In genomic region chr12:91723912-91724311, GRCm38 (mm10) we compare ENCODE assay signal across 15 mouse cellular contexts.
"Had no signal": no experiment of that assay in that cellular context is flagged by ENCODE, and none has a peak within 500 bp of the region (broad histone marks: within the 10 kb centered on the region; RNA-seq: fewer than 3 reads in every experiment).

No protein-coding gene starts in this region.

- DNase-seq: gastrocnemius, adult 2 months; gastrocnemius, postnatal 10 days; gastrocnemius, postnatal 25 days; heart, adult 18-20 months; heart, postnatal 10 days; heart, postnatal 4 days; kidney, adult 18-20 months; kidney, adult 8-10 months; kidney, postnatal 10 days; kidney, postnatal 4 days; liver had no signal

- ATAC-seq: hindbrain, embryonic 16.5 days; inflammation-experienced regulatory T-cells, adult 6 months; intestine, embryonic 15.5 days; intestine, postnatal 0 days had no signal
